Mouse (Mus musculus) lung, adult 2 months (tissue): Measurements from ENCODE around the gene Abcc9. TPM values are rescaled to one million over a fixed set of nuclear protein-coding genes. Genes with fewer than 3 reads are reported as not detected.

Experiments used
- DNase-seq: peaks from one replicate; pipeline ENCODE4 v3.0.0; 2022
- H3K4me1 ChIP-seq: fragments of 200-500 bp; 2 replicates; pipeline ENCODE4 v1.6.1; 2011; ENCODE audit warnings: low read length; ENCODE audit not compliant: control insufficient read depth, insufficient read depth
- H3K4me3 ChIP-seq: fragments of 200-500 bp; replicated peaks from 2 replicates; pipeline ENCODE3; 2011; ENCODE audit warnings: low read depth, mild to moderate bottlenecking, control low read depth, low read length; ENCODE audit errors: extremely low read depth
- CTCF ChIP-seq: fragments of 200-500 bp; IDR thresholded peaks from 2 replicates; pipeline ENCODE4 v1.5.1; 2011; ENCODE audit warnings: mild to moderate bottlenecking, low read length, control low read depth; ENCODE audit not compliant: insufficient read depth
- POLR2A ChIP-seq: fragments of 200-500 bp; IDR thresholded peaks from 2 replicates; pipeline ENCODE4 v1.6.1; 2011; ENCODE audit warnings: low read depth, mild to moderate bottlenecking, control low read depth, low read length, borderline replicate concordance; ENCODE audit errors: extremely low read depth
- WGBS: fragments of 180-500 bp; shearing (Covaris S2); methylation state at CpG from one replicate; pipeline ENCODE4 v1.1.7; 2018; 5-methylcytosine and 5-hydroxymethylcytosine counted together
- polyA plus RNA-seq: library from polyadenylated mRNA; depleted of rRNA; stranded (reverse); fragments of >200 nt; gene quantifications from 2 replicates; pipeline ENCODE4 v1.2.3, GENCODE M21; 2012

Gene Abcc9
- polyA plus RNA-seq, 1 experiment = 4.5 TPM

- no peak for TF ChIP-seq POLR2A
These were observed 66.9 kb downstream of the Abcc9 start for GRCm38 (mm10) chr6:142635185-142635583.

GRCm38 (mm10) chr6:142634530-142635184 is 67.5 kb downstream of the Abcc9 start:
- H3K4me1 ChIP-seq = no peaks in the 10 kb centered on the region
- no peak for DNase-seq
- TF ChIP-seq CTCF (no peak), POLR2A (no peak)
- WGBS = 62% methylated on average over 10 of the region's 10 CpGs
- H3K4me3 ChIP-seq = no peak overlapping the region

More at GRCm38 (mm10) chr6:142635185-142635583, 66.9 kb downstream of the Abcc9 start:
- Histone ChIP-seq H3K4me1 (no peaks in the 10 kb centered on the region), H3K4me3 (no peak overlapping the region)
- DNase-seq = no peak

- H3K4me3 ChIP-seq = no peak overlapping the region
- no peak for TF ChIP-seq CTCF
- TF ChIP-seq POLR2A = no peak
- WGBS = 52% methylated on average over 6 of the region's 6 CpGs
- no peaks in the 10 kb centered on the region for H3K4me1 ChIP-seq
- no peak for DNase-seq
These were observed 78.8 kb downstream of the Abcc9 start for GRCm38 (mm10) chr6:142623351-142623750.

- H3K4me3 ChIP-seq = no peak overlapping the region
- no peak for DNase-seq
- TF ChIP-seq POLR2A (no peak), CTCF (no peak)
- WGBS = 28% methylated on average over 3 of the region's 3 CpGs
- H3K4me1 ChIP-seq = no peaks in the 10 kb centered on the region
These were observed 85.5 kb downstream of the Abcc9 start for GRCm38 (mm10) chr6:142616659-142617058.

- TF ChIP-seq POLR2A (no peak), CTCF (no peak)
- no peak overlapping the region for H3K4me3 ChIP-seq
- no peaks in the 10 kb centered on the region for H3K4me1 ChIP-seq
- WGBS = 66% methylated on average over 10 of the region's 10 CpGs
- no peak for DNase-seq
These were observed 87.8 kb downstream of the Abcc9 start for GRCm38 (mm10) chr6:142614324-142614723.

GRCm38 (mm10) chr6:142612366-142612765 is 89.7 kb downstream of the Abcc9 start:
- H3K4me1 ChIP-seq = no peaks in the 10 kb centered on the region
- H3K4me3 ChIP-seq = no peak overlapping the region
- DNase-seq = no peak
- no peak for TF ChIP-seq POLR2A
- no peak for TF ChIP-seq CTCF
- WGBS = 68% methylated on average over 8 of the region's 8 CpGs

- Histone ChIP-seq H3K4me3 (no peak overlapping the region), H3K4me1 (no peaks in the 10 kb centered on the region)
- no peak for DNase-seq
These were observed 92.4 kb downstream of the Abcc9 start for GRCm38 (mm10) chr6:142609401-142610373.

GRCm38 (mm10) chr6:142607080-142607479 is 95.0 kb downstream of the Abcc9 start:
- TF ChIP-seq CTCF = no peak
- no peak for TF ChIP-seq POLR2A
- H3K4me3 ChIP-seq = no peak overlapping the region
- no peak for DNase-seq
- H3K4me1 ChIP-seq = no peaks in the 10 kb centered on the region
- 75% methylated on average over 7 of the region's 7 CpGs for WGBS

More at GRCm38 (mm10) chr6:142609401-142610373, 92.4 kb downstream of the Abcc9 start:
- no peak for TF ChIP-seq POLR2A
- no peak for TF ChIP-seq CTCF
- 51% methylated on average over 9 of the region's 9 CpGs for WGBS

- TF ChIP-seq CTCF = no peak
- TF ChIP-seq POLR2A = no peak
- no peak for DNase-seq
- Histone ChIP-seq H3K4me1 (no peaks in the 10 kb centered on the region), H3K4me3 (no peak overlapping the region)
- WGBS = 74% methylated on average over 6 of the region's 6 CpGs
These were observed 99.3 kb downstream of the Abcc9 start for GRCm38 (mm10) chr6:142602772-142603171.
